Mouse (Mus musculus) thymus, adult 2 months (tissue): ENCODE measurements at regions not wholly inside any gene's neighbourhood (a gene's known extent, or its start where the extent isn't known, plus 50 kb on each side); places are given as distances from the start of the nearest gene placed in this dataset.

Experiments
- DNase-seq: peaks from one replicate; pipeline ENCODE4 v3.0.0; 2021
- H3K27ac ChIP-seq: fragments of 200-500 bp; 2 replicates; pipeline ENCODE4 v1.5.1; 2012; ENCODE audit warnings: low read length, control low read depth; ENCODE audit not compliant: control insufficient read depth, insufficient read depth
- H3K27me3 ChIP-seq: fragments of 200-500 bp; 2 replicates; pipeline ENCODE4 v1.6.1; 2012; ENCODE audit warnings: mild to moderate bottlenecking, low read length, moderate library complexity, mixed read lengths; ENCODE audit not compliant: control insufficient read depth, insufficient read depth
- H3K36me3 ChIP-seq: fragments of 200-500 bp; 2 replicates; pipeline ENCODE4 v1.6.1; 2012; ENCODE audit warnings: mild to moderate bottlenecking, low read length, moderate library complexity; ENCODE audit not compliant: control insufficient read depth, insufficient read depth
- H3K4me1 ChIP-seq: fragments of 200-500 bp; replicated peaks from 2 replicates; pipeline ENCODE4 v1.6.1; 2012; ENCODE audit warnings: low read length; ENCODE audit not compliant: control insufficient read depth, insufficient read depth
- H3K4me3 ChIP-seq: fragments of 200-500 bp; 2 replicates; pipeline ENCODE4 v1.5.1; 2012; ENCODE audit warnings: mild to moderate bottlenecking, low read length, control low read depth, moderate library complexity; ENCODE audit not compliant: control insufficient read depth, insufficient read depth
- CTCF ChIP-seq: fragments of 200-500 bp; IDR thresholded peaks from 2 replicates; pipeline ENCODE4 v1.5.1; 2012; ENCODE audit warnings: mild to moderate bottlenecking, control low read depth, low read length, moderate library complexity, borderline replicate concordance; ENCODE audit not compliant: control insufficient read depth, poor library complexity, insufficient read depth; ENCODE audit errors: extremely low read depth
- POLR2A ChIP-seq: fragments of 200-500 bp; IDR thresholded peaks from 2 replicates; pipeline ENCODE4 v1.6.1; 2012; ENCODE audit warnings: mild to moderate bottlenecking, low read length, control low read depth, moderate library complexity; ENCODE audit not compliant: control insufficient read depth, poor library complexity, insufficient read depth; ENCODE audit errors: extremely low read depth
- WGBS: fragments of 180-500 bp; shearing (Covaris S2); methylation state at CpG from one replicate; pipeline ENCODE4 v1.1.7; 2018; 5-methylcytosine and 5-hydroxymethylcytosine counted together

DNA sequence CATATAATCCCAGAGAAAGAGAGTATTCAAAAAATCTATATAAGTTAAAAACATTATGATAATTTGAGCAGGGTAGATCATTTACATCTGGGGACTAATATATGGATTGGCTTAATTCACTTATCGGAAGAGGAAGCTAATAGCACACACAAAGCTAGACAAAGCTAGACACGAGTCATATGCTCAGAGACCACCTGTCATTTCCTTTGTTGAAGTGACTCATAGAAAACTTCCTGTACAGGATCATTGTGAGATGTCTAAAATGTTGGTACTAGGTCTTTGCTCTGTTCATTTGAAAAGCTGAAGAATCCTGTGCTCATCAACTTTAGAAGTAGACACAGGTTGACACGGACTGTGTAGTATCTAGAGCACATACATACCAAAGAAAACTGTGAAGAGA lies 101.5 kb downstream of the Ndfip2 start:
- H3K4me1 ChIP-seq, result no peaks in the 10 kb centered on the region
- no peaks in the 10 kb centered on the region for H3K27me3 ChIP-seq
- no peak overlapping the region for H3K27ac ChIP-seq
- no peaks in the 10 kb centered on the region for H3K36me3 ChIP-seq
- 65% methylated on average over 3 of the region's 3 CpGs for WGBS
- TF ChIP-seq POLR2A, result no peak
- TF ChIP-seq CTCF, result no peak
- no peak for DNase-seq
- no peak overlapping the region for H3K4me3 ChIP-seq
